Mouse (Mus musculus): ENCODE results near the gene Clrn2.

GRCm38 (mm10) chr5:45513511-45513910 is 60.0 kb downstream of the Clrn2 start:
- TF ChIP-seq CTCF (IDR thresholded peaks at IDR 0.05; ENCODE audit: low read depth) (no peak), EP300 (IDR thresholded peaks at IDR 0.05; ENCODE audit: low read depth) (no peak)

Data from heart, postnatal 0 days (tissue).